Mouse (Mus musculus): ENCODE measurements around the gene Slc25a44.
"Not testable (repeated sequence)": the region's sequence is repeated elsewhere in the genome, so short reads cannot be mapped to it uniquely, and the experiment has no call there.

DNA sequence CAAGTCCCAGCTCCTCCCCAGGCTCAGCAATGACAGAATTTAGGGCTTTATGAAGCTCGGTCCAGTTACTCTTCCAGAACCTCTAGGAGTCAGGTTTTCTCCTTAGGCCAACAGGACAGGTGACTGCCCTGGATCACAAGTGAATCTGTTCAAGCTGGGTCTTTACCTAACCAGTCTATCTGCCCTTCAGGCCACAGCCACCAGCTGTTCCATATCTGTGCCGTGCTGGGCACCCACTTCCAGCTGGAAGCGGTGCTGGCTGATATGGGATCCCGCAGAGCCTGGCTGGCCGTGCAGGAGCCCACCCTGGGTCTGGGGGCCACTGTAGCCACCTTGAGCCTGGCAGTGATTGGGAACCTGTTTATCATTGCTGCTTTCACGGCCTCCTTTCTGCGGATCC lies 42.6 kb downstream of the Slc25a44 start:
- TF ChIP-seq POLR2A (IDR thresholded peaks at IDR 0.05; ENCODE audit: insufficient read depth, low read length); CTCF (IDR thresholded peaks at IDR 0.05; ENCODE audit: low read depth, low read length); EP300 (IDR thresholded peaks at IDR 0.05; ENCODE audit: insufficient read depth, low read depth, low read length): not testable (repeated sequence)

Measured in ES-Bruce4 (cell line).